In the genomic region with DNA sequence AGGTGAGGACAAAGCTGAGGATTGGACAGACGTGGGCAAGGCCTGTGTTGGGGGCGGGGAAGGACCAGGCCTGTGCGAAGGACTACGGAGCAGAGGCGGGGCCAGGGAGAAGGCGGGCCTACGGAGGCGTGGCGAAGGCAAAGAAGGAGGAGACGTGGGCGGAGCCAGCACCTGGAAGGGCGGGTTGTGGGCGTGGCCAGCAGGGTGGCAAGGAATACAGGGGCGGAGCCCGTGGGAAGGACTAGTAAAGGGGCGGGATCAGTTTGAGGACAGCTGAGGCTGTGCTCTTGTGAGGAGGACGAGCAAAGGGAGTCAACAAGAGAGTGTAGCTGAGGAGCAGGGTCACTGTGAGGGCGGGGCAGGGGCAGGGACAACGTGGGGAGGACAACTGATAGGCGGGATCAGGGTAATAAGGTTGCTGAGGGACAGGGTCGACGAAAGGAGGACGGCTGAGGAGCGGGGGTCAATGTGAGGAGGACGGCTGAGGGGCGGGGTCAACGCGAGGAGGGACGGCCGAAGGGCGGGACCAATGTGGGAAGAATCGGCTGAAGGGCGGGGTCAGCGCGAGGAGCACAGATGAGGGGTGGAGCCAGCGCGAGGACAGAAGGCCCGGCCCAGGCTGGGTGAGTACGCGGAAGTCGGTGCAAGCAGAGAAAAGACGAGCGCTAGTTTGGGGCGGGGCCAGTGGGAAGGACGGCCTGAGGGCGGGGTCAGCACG, we compare ENCODE assay signal across 8 mouse cellular contexts. TPM values are rescaled to one million over a fixed set of nuclear protein-coding genes. Genes with fewer than 3 reads are reported as not detected.
DNase-seq lines count a peak whose midpoint lies in the region; ATAC-seq and TF ChIP-seq lines count a peak whose summit lies in the region.

No protein-coding gene starts in this region.

- under 1% methylated on average over 47 of the region's 47 CpGs for WGBS in forebrain, embryonic 10.5 days
- under 1% methylated on average over 47 of the region's 47 CpGs for WGBS in heart, embryonic 15.5 days
- under 1% methylated on average over 47 of the region's 47 CpGs for WGBS in liver, embryonic 14.5 days (ENCODE audit: insufficient replicate concordance)
- WGBS in neural tube, embryonic 11.5 days = 0% methylated on average over 45 of the region's 47 CpGs
- WGBS in stomach, postnatal 0 days = under 1% methylated on average over 47 of the region's 47 CpGs

- peak overlapping the region; percentile 69 for H3K4me3 ChIP-seq in forebrain, embryonic 10.5 days
- H3K4me3 ChIP-seq in heart, embryonic 15.5 days = peak overlapping the region; percentile 94
- peak overlapping the region; percentile 59 to 91 for H3K4me3 ChIP-seq in liver, embryonic 14.5 days (ENCODE audit: insufficient read depth in 1 of 2, low read depth in 2 of 2, low read length in 2 of 2)
- H3K4me3 ChIP-seq in neural tube, embryonic 11.5 days (ENCODE audit: low read depth, low read length) = peak overlapping the region; percentile 60
- H3K4me3 ChIP-seq in stomach, postnatal 0 days (ENCODE audit: low read depth, low read length) = peak overlapping the region; percentile 64

- TF ChIP-seq EP300 in liver, embryonic 14.5 days (IDR thresholded peaks at IDR 0.05; ENCODE audit: low read depth) = no peak
- no peak for TF ChIP-seq EP300 in stomach, postnatal 0 days (optimal IDR thresholded peaks at IDR 0.05)

- H3K4me1 ChIP-seq in forebrain, embryonic 10.5 days = peaks cover 73% of the 10 kb centered on the region
- H3K4me1 ChIP-seq in heart, embryonic 15.5 days (replicated peaks) = peaks cover 48% of the 10 kb centered on the region
- H3K4me1 ChIP-seq in liver, embryonic 14.5 days (replicated peaks; ENCODE audit: control insufficient read depth in 2 of 2, insufficient read depth in 2 of 2, low read length in 1 of 2) = peaks cover 40 to 41% of the 10 kb centered on the region in 2 experiments
- H3K4me1 ChIP-seq in neural tube, embryonic 11.5 days (ENCODE audit: control insufficient read depth, insufficient read depth, low read length) = peaks cover 27% of the 10 kb centered on the region
- H3K4me1 ChIP-seq in stomach, postnatal 0 days (replicated peaks; ENCODE audit: control insufficient read depth, insufficient read depth) = peaks cover 12% of the 10 kb centered on the region

- H3K9ac ChIP-seq in heart, embryonic 15.5 days = peak overlapping the region; percentile 41
- H3K9ac ChIP-seq in liver, embryonic 14.5 days (replicated peaks) = peak overlapping the region; percentile 60
- H3K9ac ChIP-seq in neural tube, embryonic 11.5 days (ENCODE audit: low read length) = no peak overlapping the region; the same call in 1 of the 2 replicates
- H3K9ac ChIP-seq in stomach, postnatal 0 days (ENCODE audit: low read length) = peak overlapping the region; percentile 60

- peaks cover 56% of the 10 kb centered on the region for H3K27me3 ChIP-seq in forebrain, embryonic 10.5 days (ENCODE audit: poor library complexity, severe bottlenecking)
- 0 out of 2 replicates have a peak, but pooled peaks cover 3% of the 10 kb centered on the region for H3K27me3 ChIP-seq in heart, embryonic 15.5 days
- no peaks in the 10 kb centered on the region for H3K27me3 ChIP-seq in liver, embryonic 14.5 days (ENCODE audit: control insufficient read depth, insufficient read depth, low read length)
- peaks cover 26% of the 10 kb centered on the region for H3K27me3 ChIP-seq in neural tube, embryonic 11.5 days (ENCODE audit: control insufficient read depth, insufficient read depth, low read length)
- no peaks in the 10 kb centered on the region for H3K27me3 ChIP-seq in stomach, postnatal 0 days (ENCODE audit: control insufficient read depth, insufficient read depth, low read length)

- TF ChIP-seq CTCF in liver, embryonic 14.5 days (IDR thresholded peaks at IDR 0.05; ENCODE audit: low read depth) = no peak
- no peak for TF ChIP-seq CTCF in stomach, postnatal 0 days (IDR thresholded peaks at IDR 0.05; ENCODE audit: low read depth)

- H3K9me3 ChIP-seq in forebrain, embryonic 10.5 days = no peaks in the 10 kb centered on the region
- no peaks in the 10 kb centered on the region for H3K9me3 ChIP-seq in heart, embryonic 15.5 days (replicated peaks)
- H3K9me3 ChIP-seq in liver, embryonic 14.5 days (ENCODE audit: control insufficient read depth, low read length) = no peaks in the 10 kb centered on the region
- no peaks in the 10 kb centered on the region for H3K9me3 ChIP-seq in neural tube, embryonic 11.5 days (ENCODE audit: control insufficient read depth, low read length)
- no peaks in the 10 kb centered on the region for H3K9me3 ChIP-seq in stomach, postnatal 0 days (ENCODE audit: control insufficient read depth, low read length)

- H3K36me3 ChIP-seq in forebrain, embryonic 10.5 days (replicated peaks) = no peaks in the 10 kb centered on the region
- H3K36me3 ChIP-seq in heart, embryonic 15.5 days = no peaks in the 10 kb centered on the region
- no peaks in the 10 kb centered on the region; the same call in 1 of the 2 replicates for H3K36me3 ChIP-seq in liver, embryonic 14.5 days (replicated peaks; ENCODE audit: control insufficient read depth, insufficient read depth, low read depth)
- no peaks in the 10 kb centered on the region for H3K36me3 ChIP-seq in neural tube, embryonic 11.5 days (ENCODE audit: control insufficient read depth, insufficient read depth, low read length)
- no peaks in the 10 kb centered on the region for H3K36me3 ChIP-seq in stomach, postnatal 0 days (ENCODE audit: control insufficient read depth, insufficient read depth, low read length)

- peak; percentile 97 to 98 for DNase-seq in CD8-positive naive resting alpha-beta T cell, adult 2 months (ENCODE audit: low read depth in 2 of 2, low spot score in 2 of 2)
- peak; percentile 95 for DNase-seq in c-Kit-positive CD71-negative TER-119-negative erythroid progenitor cells, embryonic 14.5 days (ENCODE audit: low read depth)
- peak; percentile 100 for DNase-seq in forebrain, embryonic 10.5 days (ENCODE audit: extremely low spot score, low spot score)
- DNase-seq in kidney, postnatal 25 days = peak; percentile 100
- peak; percentile 94 to 97 (median 95) for DNase-seq in liver, embryonic 14.5 days (ENCODE audit: low read depth in 3 of 3, low spot score in 3 of 3)
- peak; percentile 98 for DNase-seq in neural tube, embryonic 11.5 days (ENCODE audit: low spot score)
- peak; percentile 100 for DNase-seq in stomach, postnatal 0 days (ENCODE audit: low spot score)

- peak; percentile 91 for ATAC-seq in heart, embryonic 15.5 days (replicated peaks; ENCODE audit: insufficient number of reproducible peaks, insufficient read depth, low FRiP score, low read depth)
- ATAC-seq in liver, embryonic 14.5 days (ENCODE audit: insufficient read depth) = peak; percentile 80
- peak; percentile 87 for ATAC-seq in neural tube, embryonic 11.5 days (ENCODE audit: insufficient read depth, low FRiP score, low TSS enrichment)
- ATAC-seq in stomach, postnatal 0 days (ENCODE audit: low FRiP score, low TSS enrichment) = peak; percentile 93

- peak overlapping the region; percentile 97 for H3K4me2 ChIP-seq in heart, embryonic 15.5 days
- H3K4me2 ChIP-seq in liver, embryonic 14.5 days (ENCODE audit: low read depth) = peak overlapping the region; percentile 89
- H3K4me2 ChIP-seq in neural tube, embryonic 11.5 days (ENCODE audit: low read depth) = peak overlapping the region; percentile 96
- H3K4me2 ChIP-seq in stomach, postnatal 0 days (replicated peaks; ENCODE audit: low read depth) = peak overlapping the region; percentile 58

- H3K27ac ChIP-seq in forebrain, embryonic 10.5 days = peak overlapping the region; percentile 88
- peak overlapping the region; percentile 90 for H3K27ac ChIP-seq in heart, embryonic 15.5 days
- H3K27ac ChIP-seq in liver, embryonic 14.5 days = peak overlapping the region; percentile 74
- peak overlapping the region; percentile 75 for H3K27ac ChIP-seq in neural tube, embryonic 11.5 days (ENCODE audit: low read depth, low read length)
- peak overlapping the region; percentile 84 for H3K27ac ChIP-seq in stomach, postnatal 0 days (replicated peaks)

RNA-seq across cellular contexts. Expression of a gene that starts 0.5 kb away (rescaled TPM):
- 0.82 and 0.88 TPM in 2 replicates for polyA plus RNA-seq in forebrain, embryonic 10.5 days (2016; fragmentation: Nextera tagmentation; extraction: Ambion mirVana)
- 3.8 and 3.9 TPM in 2 replicates for polyA plus RNA-seq in heart, embryonic 15.5 days (2015; fragmentation: Nextera tagmentation; extraction: Ambion mirVana)
- polyA plus RNA-seq in liver, embryonic 14.5 days (2012; rRNA removed) = 69.6 and 80.3 TPM in 2 replicates
- 13.3 and 16.2 TPM in 2 replicates for polyA plus RNA-seq in liver, embryonic 14.5 days (2014; fragmentation: Nextera tagmentation; extraction: Ambion mirVana)
- 1.2 and 1.5 TPM in 2 replicates for polyA plus RNA-seq in neural tube, embryonic 11.5 days (2014; fragmentation: Nextera tagmentation; extraction: Ambion mirVana)
- 2.3 and 2.8 TPM in 2 replicates for polyA plus RNA-seq in stomach, postnatal 0 days (2015; fragmentation: Nextera tagmentation; extraction: Ambion mirVana)

Comparison
In these comparisons a context has a peak if more than half of its experiments do, and no peak if none do; other contexts are left out.
1. Peak in every context shown above with its lines: DNase-seq, ATAC-seq, H3K4me3 ChIP-seq and H3K27ac ChIP-seq.